Mouse (Mus musculus): ENCODE measurements at regions not wholly inside any gene's neighbourhood (a gene's known extent, or its start where the extent isn't known, plus 50 kb on each side); places are given as distances from the start of the nearest gene placed in this dataset.

- DNase-seq (ENCODE audit: low spot score) (no peak), ATAC-seq (ENCODE audit: low FRiP score) (no peak)
- H3K27ac ChIP-seq (ENCODE audit: low read depth, low read length), result no peak overlapping the region
- H3K4me3 ChIP-seq (ENCODE audit: low read depth, low read length), result no peak overlapping the region
- no peak overlapping the region for H3K4me2 ChIP-seq (replicated peaks; ENCODE audit: low read depth, low read length)
- no peaks in the 10 kb centered on the region for H3K9me3 ChIP-seq (ENCODE audit: control insufficient read depth, low read length)
- WGBS, result 86% methylated on average over 5 of the region's 5 CpGs
- H3K4me1 ChIP-seq (replicated peaks; ENCODE audit: control insufficient read depth, insufficient read depth, low read length), result no peaks in the 10 kb centered on the region
- no peaks in the 10 kb centered on the region for H3K27me3 ChIP-seq (ENCODE audit: control insufficient read depth, insufficient read depth, low read length)
- no peak overlapping the region for H3K9ac ChIP-seq (ENCODE audit: low read depth, low read length)
- H3K36me3 ChIP-seq (ENCODE audit: control insufficient read depth, insufficient read depth, low read length), result no peaks in the 10 kb centered on the region
Observed at GRCm38 (mm10) chr2:180404168-180404567, 51.9 kb upstream of the Slco4a1 start.

- Histone ChIP-seq H3K4me1 (replicated peaks; ENCODE audit: control insufficient read depth, insufficient read depth, low read length) (no peaks in the 10 kb centered on the region), H3K27me3 (ENCODE audit: control insufficient read depth, insufficient read depth, low read length) (no peaks in the 10 kb centered on the region), H3K4me2 (replicated peaks; ENCODE audit: low read depth, low read length) (no peak overlapping the region), H3K9me3 (ENCODE audit: control insufficient read depth, low read length) (no peaks in the 10 kb centered on the region), H3K27ac (ENCODE audit: low read depth, low read length) (no peak overlapping the region), H3K4me3 (ENCODE audit: low read depth, low read length) (no peak overlapping the region), H3K36me3 (ENCODE audit: control insufficient read depth, insufficient read depth, low read length) (no peaks in the 10 kb centered on the region), H3K9ac (ENCODE audit: low read depth, low read length) (no peak overlapping the region)
- ATAC-seq (ENCODE audit: low FRiP score), result no peak
- 62% methylated on average over 8 of the region's 8 CpGs for WGBS
- DNase-seq (ENCODE audit: low spot score), result no peak
Observed at GRCm38 (mm10) chr2:180403621-180404020, 52.4 kb upstream of the Slco4a1 start.

- no peak overlapping the region for H3K4me3 ChIP-seq (ENCODE audit: low read depth, low read length)
- ATAC-seq (ENCODE audit: low FRiP score), result no peak
- H3K4me2 ChIP-seq (replicated peaks; ENCODE audit: low read depth, low read length), result no peak overlapping the region
- no peak overlapping the region for H3K9ac ChIP-seq (ENCODE audit: low read depth, low read length)
- H3K9me3 ChIP-seq (ENCODE audit: control insufficient read depth, low read length), result no peaks in the 10 kb centered on the region
- no peaks in the 10 kb centered on the region for H3K27me3 ChIP-seq (ENCODE audit: control insufficient read depth, insufficient read depth, low read length)
- no peak overlapping the region for H3K27ac ChIP-seq (ENCODE audit: low read depth, low read length)
- H3K4me1 ChIP-seq (replicated peaks; ENCODE audit: control insufficient read depth, insufficient read depth, low read length), result no peaks in the 10 kb centered on the region
- no peak for DNase-seq (ENCODE audit: low spot score)
- WGBS, result 79% methylated on average over 9 of the region's 9 CpGs
- H3K36me3 ChIP-seq (ENCODE audit: control insufficient read depth, insufficient read depth, low read length), result no peaks in the 10 kb centered on the region
Observed at GRCm38 (mm10) chr2:180402851-180403459, 53.1 kb upstream of the Slco4a1 start.

- Histone ChIP-seq H3K4me2 (replicated peaks; ENCODE audit: low read depth, low read length) (no peak overlapping the region), H3K9me3 (ENCODE audit: control insufficient read depth, low read length) (no peaks in the 10 kb centered on the region), H3K4me1 (replicated peaks; ENCODE audit: control insufficient read depth, insufficient read depth, low read length) (no peaks in the 10 kb centered on the region), H3K27ac (ENCODE audit: low read depth, low read length) (no peak overlapping the region), H3K9ac (ENCODE audit: low read depth, low read length) (no peak overlapping the region), H3K4me3 (ENCODE audit: low read depth, low read length) (no peak overlapping the region), H3K36me3 (ENCODE audit: control insufficient read depth, insufficient read depth, low read length) (no peaks in the 10 kb centered on the region), H3K27me3 (ENCODE audit: control insufficient read depth, insufficient read depth, low read length) (no peaks in the 10 kb centered on the region)
- WGBS, result 90% methylated on average over 4 of the region's 4 CpGs
- ATAC-seq (ENCODE audit: low FRiP score) (no peak), DNase-seq (ENCODE audit: low spot score) (no peak)
Observed at GRCm38 (mm10) chr2:180402433-180402832, 53.6 kb upstream of the Slco4a1 start.

GRCm38 (mm10) chr2:180401409-180402391 is 54.3 kb upstream of the Slco4a1 start:
- Histone ChIP-seq H3K4me3 (ENCODE audit: low read depth, low read length) (no peak overlapping the region), H3K27me3 (ENCODE audit: control insufficient read depth, insufficient read depth, low read length) (no peaks in the 10 kb centered on the region)
- 83% methylated on average over 8 of the region's 8 CpGs for WGBS

GRCm38 (mm10) chr2:180400514-180401019 is 55.5 kb upstream of the Slco4a1 start:
- Histone ChIP-seq H3K36me3 (ENCODE audit: control insufficient read depth, insufficient read depth, low read length) (no peaks in the 10 kb centered on the region), H3K4me2 (replicated peaks; ENCODE audit: low read depth, low read length) (no peak overlapping the region), H3K27me3 (ENCODE audit: control insufficient read depth, insufficient read depth, low read length) (no peaks in the 10 kb centered on the region), H3K27ac (ENCODE audit: low read depth, low read length) (no peak overlapping the region), H3K4me1 (replicated peaks; ENCODE audit: control insufficient read depth, insufficient read depth, low read length) (no peaks in the 10 kb centered on the region), H3K9me3 (ENCODE audit: control insufficient read depth, low read length) (no peaks in the 10 kb centered on the region), H3K9ac (ENCODE audit: low read depth, low read length) (no peak overlapping the region), H3K4me3 (ENCODE audit: low read depth, low read length) (no peak overlapping the region)
- ATAC-seq (ENCODE audit: low FRiP score) (no peak), DNase-seq (ENCODE audit: low spot score) (no peak)
- 86% methylated on average over 5 of the region's 5 CpGs for WGBS

More at GRCm38 (mm10) chr2:180401409-180402391, 54.3 kb upstream of the Slco4a1 start:
- Histone ChIP-seq H3K27ac (ENCODE audit: low read depth, low read length) (no peak overlapping the region), H3K9me3 (ENCODE audit: control insufficient read depth, low read length) (no peaks in the 10 kb centered on the region), H3K4me1 (replicated peaks; ENCODE audit: control insufficient read depth, insufficient read depth, low read length) (no peaks in the 10 kb centered on the region), H3K4me2 (replicated peaks; ENCODE audit: low read depth, low read length) (no peak overlapping the region), H3K9ac (ENCODE audit: low read depth, low read length) (no peak overlapping the region), H3K36me3 (ENCODE audit: control insufficient read depth, insufficient read depth, low read length) (no peaks in the 10 kb centered on the region)
- DNase-seq (ENCODE audit: low spot score) (no peak), ATAC-seq (ENCODE audit: low FRiP score) (no peak)

- ATAC-seq (ENCODE audit: low FRiP score) (no peak), DNase-seq (ENCODE audit: low spot score) (no peak)
- Histone ChIP-seq H3K27ac (ENCODE audit: low read depth, low read length) (no peak overlapping the region), H3K9me3 (ENCODE audit: control insufficient read depth, low read length) (no peaks in the 10 kb centered on the region), H3K4me2 (replicated peaks; ENCODE audit: low read depth, low read length) (no peak overlapping the region), H3K9ac (ENCODE audit: low read depth, low read length) (no peak overlapping the region), H3K4me1 (replicated peaks; ENCODE audit: control insufficient read depth, insufficient read depth, low read length) (no peaks in the 10 kb centered on the region), H3K4me3 (ENCODE audit: low read depth, low read length) (no peak overlapping the region), H3K36me3 (ENCODE audit: control insufficient read depth, insufficient read depth, low read length) (no peaks in the 10 kb centered on the region), H3K27me3 (ENCODE audit: control insufficient read depth, insufficient read depth, low read length) (no peaks in the 10 kb centered on the region)
- 79% methylated on average over 8 of the region's 8 CpGs for WGBS
Observed at GRCm38 (mm10) chr2:180399651-180400513, 56.2 kb upstream of the Slco4a1 start.

GRCm38 (mm10) chr2:180398851-180399447 is 57.1 kb upstream of the Slco4a1 start:
- H3K4me1 ChIP-seq (replicated peaks; ENCODE audit: control insufficient read depth, insufficient read depth, low read length), result no peaks in the 10 kb centered on the region
- DNase-seq (ENCODE audit: low spot score) (no peak), ATAC-seq (ENCODE audit: low FRiP score) (no peak)
- no peaks in the 10 kb centered on the region for H3K9me3 ChIP-seq (ENCODE audit: control insufficient read depth, low read length)
- H3K9ac ChIP-seq (ENCODE audit: low read depth, low read length), result no peak overlapping the region
- no peaks in the 10 kb centered on the region for H3K27me3 ChIP-seq (ENCODE audit: control insufficient read depth, insufficient read depth, low read length)
- 87% methylated on average over 6 of the region's 6 CpGs for WGBS
- H3K4me3 ChIP-seq (ENCODE audit: low read depth, low read length), result no peak overlapping the region
- no peak overlapping the region for H3K4me2 ChIP-seq (replicated peaks; ENCODE audit: low read depth, low read length)
- H3K36me3 ChIP-seq (ENCODE audit: control insufficient read depth, insufficient read depth, low read length), result no peaks in the 10 kb centered on the region
- no peak overlapping the region for H3K27ac ChIP-seq (ENCODE audit: low read depth, low read length)
